Mouse (Mus musculus) Patski (cell line): ENCODE results near the gene Appl1. TPM values are rescaled to one million over a fixed set of nuclear protein-coding genes. Genes with fewer than 3 reads are reported as not detected.
"Not testable (repeated sequence)": the region's sequence is repeated elsewhere in the genome, so short reads cannot be mapped to it uniquely, and the experiment has no call there.

ENCODE experiments used
- ATAC-seq: fragments of 100-300 bp; one replicate; pipeline ENCODE4 v1.8.0; 2021
- CTCF ChIA-PET: fragments of 350-600 bp; sonication (Branson Sonifier 250); formaldehyde crosslinking; loops from one replicate; lab custom pipeline; 2022; ENCODE audit warnings: inconsistent platforms; lab: Charles Lee
- POLR2A ChIA-PET: fragments of 350-600 bp; sonication (Branson Sonifier 250); formaldehyde crosslinking; loops from one replicate; lab custom pipeline; 2022; ENCODE audit warnings: antibody characterized with exemption, inconsistent platforms; lab: Charles Lee
- DNase-seq: peaks from one replicate; pipeline ENCODE4 v3.0.0-alpha.2; 2011; ENCODE audit warnings: low read depth, low spot score
- H3K27me3 ChIP-seq: fragments of 371-371 bp; one replicate; pipeline ENCODE4 v1.5.1; 2021
- CTCF ChIP-seq: fragments of 100-300 bp; IDR thresholded peaks from one replicate; pipeline ENCODE4 v1.5.1; 2021
- in situ Hi-C: fragments of 300-500 bp; cut with MboI; formaldehyde crosslinking; loops from 3 replicates; pipeline ENCODE4 v1.11.1; 2018; ENCODE audit warnings: low pct_unique_long_range_greater_than_20kb, mixed read lengths
- polyA plus RNA-seq: library from polyadenylated mRNA; unstranded; gene quantifications from one replicate; pipeline ENCODE4 v1.2.3, GENCODE M21; 2021

The Appl1 gene
- polyA plus RNA-seq, 1 experiment from 2014 or later, result 18.3 TPM

GRCm38 (mm10) chr14:26911201-26911600 is 59.8 kb downstream of the Appl1 start:
- POLR2A ChIA-PET, result no interaction called here
- ATAC-seq, result no peak
- no peak for TF ChIP-seq CTCF
- in situ Hi-C loops, result loop anchor here (25.0 kb wide), 1 partner anchor 424 kb away; no protein-coding TSS in a partner anchor
- CTCF ChIA-PET, result no interaction called here
- no peak for DNase-seq
- no peaks in the 10 kb centered on the region for H3K27me3 ChIP-seq

DNA sequence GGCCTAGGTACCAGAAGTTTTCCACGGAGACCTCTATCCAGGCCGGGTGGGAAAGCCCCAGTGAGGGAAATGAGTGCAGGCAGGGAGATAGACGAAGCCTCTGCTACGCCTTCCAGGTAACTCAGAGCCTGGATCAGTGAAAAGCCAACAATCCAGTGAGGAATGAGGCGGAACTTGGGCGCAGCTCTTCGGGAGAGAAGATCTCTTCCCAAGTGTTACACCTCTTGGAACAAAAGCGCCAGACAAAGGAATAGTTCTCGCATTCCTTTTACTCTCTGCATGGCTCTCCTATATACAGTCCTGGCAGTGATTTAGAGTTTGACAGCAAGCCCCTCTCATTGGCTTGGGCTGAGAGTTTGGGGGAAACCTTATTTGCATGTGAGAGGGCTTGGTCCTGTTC is 60.6 kb downstream of the Appl1 start:
- CTCF ChIA-PET, ATAC-seq, POLR2A ChIA-PET, H3K27me3 ChIP-seq, DNase-seq: not testable (repeated sequence)
- in situ Hi-C loops, result loop anchor here (25.0 kb wide), 1 partner anchor 423 kb away; no protein-coding TSS in a partner anchor

DNA sequence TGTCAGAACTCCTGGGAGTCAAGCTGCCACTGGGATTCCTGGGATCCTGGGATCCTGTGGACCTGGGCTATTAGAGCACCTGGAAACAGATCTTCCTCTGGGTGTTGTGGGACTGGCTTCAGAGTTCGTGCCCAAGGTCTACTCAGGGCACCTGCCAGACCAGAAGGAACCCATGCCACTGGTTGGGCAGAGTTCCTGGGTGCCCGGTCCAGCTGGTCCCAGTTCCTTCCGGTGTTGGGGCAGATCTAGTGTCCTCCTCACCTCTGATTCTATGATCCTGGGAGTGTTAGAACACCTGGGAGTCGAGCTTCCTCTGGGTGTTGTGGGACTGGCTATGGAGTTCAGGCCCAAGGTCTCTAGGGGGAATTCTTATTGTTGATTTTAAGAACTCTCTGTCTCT is 63.6 kb downstream of the Appl1 start:
- in situ Hi-C loops, result loop anchor here (25.0 kb wide), 1 partner anchor 420 kb away; no protein-coding TSS in a partner anchor
- no peak for ATAC-seq
- CTCF ChIA-PET, result no interaction called here
- DNase-seq, result no peak
- no peaks in the 10 kb centered on the region for H3K27me3 ChIP-seq
- POLR2A ChIA-PET, result no interaction called here
- no peak for TF ChIP-seq CTCF

DNA sequence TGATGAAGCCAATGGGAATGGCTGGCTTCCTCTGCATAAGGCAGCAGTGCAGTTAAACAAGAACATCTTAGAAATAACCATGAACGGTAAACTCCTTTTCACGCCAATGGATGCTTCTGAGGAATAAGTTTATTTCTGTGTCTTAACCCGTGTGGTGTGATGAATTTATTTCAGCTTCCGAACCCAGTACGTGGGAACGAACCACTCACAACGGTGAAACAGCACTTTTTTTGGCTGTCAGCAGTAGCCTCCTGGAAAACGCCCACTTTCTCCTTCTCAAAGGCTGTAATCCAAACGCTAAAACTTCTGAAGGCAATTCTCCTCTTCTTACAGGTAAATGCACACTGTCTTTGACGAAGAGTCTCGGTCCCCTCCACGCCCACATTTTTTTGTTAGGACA is 70.1 kb downstream of the Appl1 start:
- peaks cover 7% of the 10 kb centered on the region for H3K27me3 ChIP-seq
- ChIA-PET POLR2A (no interaction called here), CTCF (no interaction called here)
- DNase-seq (no peak), ATAC-seq (no peak)
- TF ChIP-seq CTCF, result no peak
- in situ Hi-C loops, result loop anchor here (25.0 kb wide), 1 partner anchor 414 kb away; no protein-coding TSS in a partner anchor

DNA sequence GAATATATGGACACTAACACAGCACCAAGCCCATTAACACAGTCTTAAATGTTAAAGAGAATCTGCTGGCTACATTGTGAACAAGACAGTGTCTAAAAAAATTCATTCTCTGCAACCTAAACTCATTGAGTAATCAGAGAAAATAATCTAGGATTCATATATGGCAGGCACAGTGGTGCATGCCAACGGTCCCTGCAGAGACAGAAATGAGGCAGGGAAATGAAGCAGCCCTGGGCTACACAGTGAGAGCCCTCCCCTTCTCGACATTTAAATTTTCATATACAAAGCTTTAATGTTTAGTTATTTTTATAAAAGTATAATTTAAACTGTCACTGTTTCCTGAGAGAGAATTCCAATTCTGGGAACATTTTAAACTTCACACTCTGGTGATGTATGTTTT is 71.5 kb downstream of the Appl1 start:
- ChIA-PET CTCF (interaction anchor here (1.2 kb wide), 1 partner anchor 8 kb away, joined by 3 read pairs; no protein-coding TSS in a partner anchor), POLR2A (no interaction called here)
- H3K27me3 ChIP-seq, result peaks cover 9% of the 10 kb centered on the region
- ATAC-seq (no peak), DNase-seq (no peak)
- TF ChIP-seq CTCF, result no peak
- in situ Hi-C loops, result no loop called here

DNA sequence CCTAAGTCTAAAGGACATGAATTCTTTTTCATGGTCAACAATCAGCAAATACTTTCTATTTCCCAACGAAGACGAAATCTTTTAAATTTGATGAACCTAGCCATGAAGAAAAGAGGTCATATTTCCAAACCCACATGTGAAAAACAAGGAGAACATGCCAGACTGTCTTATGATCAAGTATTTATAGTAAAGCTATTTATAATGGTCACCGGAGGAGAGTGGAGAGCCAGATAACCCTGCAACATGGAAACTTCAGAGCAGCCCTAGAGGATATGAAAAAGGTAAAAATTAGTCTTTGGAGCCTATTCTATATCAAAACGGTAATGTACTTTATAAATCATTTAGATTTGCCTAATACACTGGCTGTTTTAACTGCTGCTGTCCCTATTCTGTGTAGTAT is 76.6 kb downstream of the Appl1 start, which contains the start of gene Asb14:
Gene Asb14 (plus strand): TSS at position 166 of the 400 bp plus-strand sequence.
- no peak for TF ChIP-seq CTCF
- ATAC-seq (no peak), DNase-seq (no peak)
- CTCF ChIA-PET, result no interaction called here
- POLR2A ChIA-PET, result no interaction called here
- in situ Hi-C loops, result no loop called here
- H3K27me3 ChIP-seq, result peaks cover 6% of the 10 kb centered on the region

- DNase-seq (no peak), ATAC-seq (no peak)
- in situ Hi-C loops, result no loop called here
- H3K27me3 ChIP-seq, result peaks cover 12% of the 10 kb centered on the region
- no peak for TF ChIP-seq CTCF
- ChIA-PET POLR2A (no interaction called here), CTCF (interaction anchor here (0.7 kb wide), 1 partner anchor 9 kb away, joined by 3 read pairs; no protein-coding TSS in a partner anchor)
These were observed 80.3 kb downstream of the Appl1 start for GRCm38 (mm10) chr14:26890777-26891176.

- peaks cover 6% of the 10 kb centered on the region for H3K27me3 ChIP-seq
- CTCF ChIA-PET, result interaction anchor here (1.7 kb wide), 1 partner anchor 16 kb away, joined by 3 read pairs; no protein-coding TSS in a partner anchor
- in situ Hi-C loops, result no loop called here
- no peak for TF ChIP-seq CTCF
- DNase-seq, result no peak
- ATAC-seq, result no peak
- POLR2A ChIA-PET, result no interaction called here
These were observed 83.8 kb downstream of the Appl1 start for GRCm38 (mm10) chr14:26887244-26887643.

- TF ChIP-seq CTCF, result no peak
- DNase-seq (no peak), ATAC-seq (no peak)
- peaks cover 19% of the 10 kb centered on the region for H3K27me3 ChIP-seq
- ChIA-PET CTCF (interaction anchor here (1.4 kb wide), 1 partner anchor 9 kb away, joined by 3 read pairs; no protein-coding TSS in a partner anchor), POLR2A (no interaction called here)
- in situ Hi-C loops, result no loop called here
These were observed 89.3 kb downstream of the Appl1 start for GRCm38 (mm10) chr14:26881700-26882099.

DNA sequence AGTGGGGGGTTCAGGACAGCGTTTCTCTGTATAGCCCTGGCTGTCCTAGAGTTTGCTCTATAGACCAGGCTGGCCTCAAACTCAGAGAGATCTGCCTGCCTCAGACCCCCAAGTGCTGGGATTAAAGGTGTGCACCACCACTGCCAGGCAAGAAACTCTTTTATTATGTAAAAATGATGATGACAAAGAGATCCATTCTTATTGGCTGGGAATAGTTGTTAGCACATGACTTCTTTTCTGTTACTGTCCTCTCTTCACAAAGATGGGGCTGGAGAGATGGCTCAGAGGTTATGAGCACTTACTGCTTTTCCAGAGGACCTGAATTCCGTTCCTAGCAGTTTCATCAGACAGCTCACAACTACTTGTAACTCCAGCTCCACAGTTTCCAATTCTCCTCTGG is 91.1 kb downstream of the Appl1 start:
- POLR2A ChIA-PET, result no interaction called here
- ATAC-seq (no peak), DNase-seq (no peak)
- peaks cover 26% of the 10 kb centered on the region for H3K27me3 ChIP-seq
- TF ChIP-seq CTCF, result no peak
- CTCF ChIA-PET, result no interaction called here
- in situ Hi-C loops, result loop anchor here (10.0 kb wide), 1 partner anchor 65 kb away; no protein-coding TSS in a partner anchor

DNA sequence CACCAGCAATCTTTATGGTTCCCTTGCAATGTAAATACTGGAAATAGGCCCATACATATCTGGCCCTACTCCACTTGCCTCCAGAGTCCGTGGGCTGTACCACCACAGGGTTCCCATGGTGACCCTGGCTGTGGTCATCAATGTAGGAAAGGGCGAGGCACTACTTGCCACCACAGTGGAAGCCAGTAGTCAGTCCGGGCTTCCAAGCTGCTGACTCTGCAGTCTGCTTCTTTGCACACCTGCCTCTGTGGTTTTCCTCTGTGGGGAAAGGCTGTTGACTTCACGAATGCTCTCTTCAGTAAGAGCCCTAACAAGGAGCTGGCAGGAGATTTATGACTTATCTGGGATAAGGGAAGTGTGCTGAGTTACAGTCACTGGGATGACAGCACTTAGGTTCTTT is 92.3 kb downstream of the Appl1 start:
- no peak for DNase-seq
- in situ Hi-C loops, result loop anchor here (10.0 kb wide), 1 partner anchor 64 kb away; no protein-coding TSS in a partner anchor
- ChIA-PET CTCF (no interaction called here), POLR2A (no interaction called here)
- peaks cover 26% of the 10 kb centered on the region for H3K27me3 ChIP-seq
- no peak for TF ChIP-seq CTCF
- no peak for ATAC-seq

Other genes with a start within 250 kb of the Appl1 start
- 0.06 TPM for gene Asb14, start 76.7 kb downstream of the Appl1 start, polyA plus RNA-seq
- gene Hesx1, start 23.2 kb upstream of the Appl1 start, polyA plus RNA-seq, result not detected
- 6.8 TPM for gene Il17rd, start 67.7 kb upstream of the Appl1 start, polyA plus RNA-seq
- 3.4 TPM for gene Arhgef3, start 143.7 kb upstream of the Appl1 start, polyA plus RNA-seq